Mouse (Mus musculus): ENCODE measurements around the gene Atp11a.

DNA sequence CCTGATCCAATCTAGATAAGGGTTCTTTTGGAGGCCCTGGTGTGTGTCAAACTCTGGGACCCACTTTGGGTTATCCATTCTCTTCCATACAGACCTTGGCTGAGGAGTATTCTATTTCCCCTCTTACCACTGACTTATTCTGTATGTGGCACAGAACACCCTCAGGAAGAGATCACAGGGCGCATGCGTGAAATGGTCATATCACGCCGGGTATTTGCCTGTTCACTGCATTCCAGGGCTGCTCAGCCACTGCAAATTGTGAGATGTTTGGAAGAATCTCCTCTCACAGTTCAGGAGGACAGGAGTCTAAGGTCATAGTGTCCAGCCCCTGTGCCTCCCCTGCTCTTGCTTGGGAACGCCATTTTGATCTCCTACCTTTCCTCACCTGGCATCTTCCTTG is 113.8 kb downstream of the Atp11a start:
- no peak for TF ChIP-seq CTCF (IDR thresholded peaks at IDR 0.05)
- no peak for TF ChIP-seq EP300 (IDR thresholded peaks at IDR 0.05)

Measured in lung, postnatal 0 days (tissue).